Mouse (Mus musculus) testis, adult 2 months (tissue): ENCODE measurements around the gene Ctrb1.

Source experiments
- CTCF ChIP-seq: fragments of 200-500 bp; IDR thresholded peaks from 2 replicates; pipeline ENCODE4 v1.5.1; 2012; ENCODE audit warnings: low read depth, mild to moderate bottlenecking, inconsistent platforms, low read length, moderate library complexity; ENCODE audit not compliant: control insufficient read depth, insufficient read depth, insufficient replicate concordance
- POLR2A ChIP-seq: fragments of 200-500 bp; IDR thresholded peaks from 2 replicates; pipeline ENCODE4 v1.6.1; 2012; ENCODE audit warnings: low read depth, mild to moderate bottlenecking, inconsistent platforms, low read length, moderate library complexity; ENCODE audit not compliant: control insufficient read depth

GRCm38 (mm10) chr8:111712135-111712534 is 21.3 kb upstream of the Ctrb1 start:
- no peak for TF ChIP-seq CTCF
- TF ChIP-seq POLR2A: no peak
